Mouse (Mus musculus): Measurements from ENCODE around the gene Slc7a15. TPM values are rescaled to one million over a fixed set of nuclear protein-coding genes. Genes with fewer than 3 reads are reported as not detected.

Slc7a15 gene
- total and polyA plus RNA-seq, 3 experiments: not detected

DNA sequence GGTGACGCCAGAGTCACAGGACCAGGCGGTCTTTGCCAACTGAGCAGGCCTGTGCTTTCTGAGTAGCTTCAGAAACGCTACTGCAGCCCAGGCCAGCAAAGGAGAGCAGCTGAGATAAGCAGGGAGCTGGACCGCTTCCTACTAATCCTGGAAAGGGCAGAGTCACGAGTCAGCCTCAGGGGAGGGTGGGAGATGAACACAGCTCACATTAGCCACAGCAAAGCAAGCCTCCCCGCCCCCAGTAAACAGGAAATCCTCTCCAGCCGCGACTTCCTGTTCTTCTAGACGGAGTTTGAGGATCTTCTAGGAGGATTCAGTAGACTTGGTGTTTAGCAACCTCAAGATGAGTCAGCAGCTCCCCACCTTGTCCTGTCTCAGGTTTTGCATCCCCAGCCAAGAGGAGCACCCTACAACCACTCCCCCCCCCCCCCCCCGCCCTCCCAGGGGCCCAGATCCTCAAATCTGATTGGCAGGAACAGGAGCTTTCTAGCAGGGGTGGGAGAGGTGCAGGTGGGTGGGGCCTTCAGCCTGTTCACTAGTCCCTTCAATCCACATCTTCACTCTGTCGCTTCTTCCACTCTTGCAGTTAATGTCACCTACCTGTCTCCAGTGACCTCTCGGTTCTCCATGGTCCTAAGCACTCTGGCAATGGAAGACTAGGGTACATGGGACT is 77.4 kb downstream of the Slc7a15 start (continued):
- TF ChIP-seq HCFC1 (IDR thresholded peaks at IDR 0.05; ENCODE audit: low read depth, low read length) (peak; percentile 69), ELF1 (IDR thresholded peaks at IDR 0.05; ENCODE audit: low read depth, low read length) (peak; percentile 79), POLR2A (IDR thresholded peaks at IDR 0.05; ENCODE audit: control insufficient read depth in 1 of 2, insufficient read depth in 1 of 2, low read depth in 1 of 2, low read length in 2 of 2, poor library complexity in 1 of 2) (peak in 1 of 2 experiments; percentile 71; a peak in 2 of 4 replicates), POLR2AphosphoS2 (IDR thresholded peaks at IDR 0.05; ENCODE audit: low read length) (peak; percentile 44; the same call in 1 of the 2 replicates), SMC3 (IDR thresholded peaks at IDR 0.05; ENCODE audit: low read depth, low read length) (no peak), EP300 (IDR thresholded peaks at IDR 0.05; ENCODE audit: low read depth in 1 of 2, low read length in 2 of 2) (peak; percentile 66 to 79), RAD21 (IDR thresholded peaks at IDR 0.05; ENCODE audit: low read depth, low read length) (no peak)

DNA sequence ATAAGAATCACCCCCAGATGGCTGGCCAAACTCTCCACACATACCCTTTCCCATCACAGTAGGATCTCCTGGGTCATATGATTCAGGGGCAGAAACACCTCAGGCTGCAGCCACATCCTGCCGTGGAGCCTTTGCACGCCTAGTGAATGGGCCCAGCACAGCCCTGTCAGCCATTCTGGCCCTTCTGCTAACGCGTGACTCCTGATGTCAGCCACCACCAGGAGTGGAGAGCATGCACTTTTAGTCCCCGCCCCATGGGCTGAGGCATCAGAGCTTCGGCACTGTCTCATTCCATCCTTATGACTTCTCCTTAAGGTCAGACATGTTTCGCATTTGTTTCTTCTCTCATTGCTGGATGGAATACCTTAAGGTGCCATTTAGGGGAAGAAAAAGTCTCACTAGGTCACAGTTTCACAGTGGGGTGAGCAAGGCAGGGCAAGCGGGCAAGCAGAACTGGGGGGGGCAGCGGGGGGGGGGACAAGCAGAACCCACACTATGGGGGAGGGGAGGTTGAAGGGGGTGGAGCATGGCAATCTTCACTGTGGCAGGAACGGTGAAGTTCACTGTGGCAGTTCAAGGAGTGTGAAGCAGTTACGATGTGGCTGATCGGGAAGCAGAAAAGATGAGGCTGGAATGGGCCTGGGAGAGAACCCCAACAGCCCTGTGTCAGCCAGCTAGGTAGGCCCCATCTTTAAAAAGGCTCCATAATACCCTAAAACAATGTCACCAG is 79.3 kb downstream of the Slc7a15 start:
- no peak overlapping the region for H3K4me3 ChIP-seq (ENCODE audit: control insufficient read depth in 1 of 2, insufficient read depth in 1 of 2, low read depth in 2 of 2, low read length in 2 of 2)
- TF ChIP-seq MYB (IDR thresholded peaks at IDR 0.05; ENCODE audit: low read depth, low read length) (no peak), BHLHE40 (IDR thresholded peaks at IDR 0.05; ENCODE audit: borderline replicate concordance, low read depth, low read length) (no peak), CTCF (IDR thresholded peaks at IDR 0.05 in 2 of 3, conservative IDR thresholded peaks at IDR 0.05 in 1 of 3; ENCODE audit: control insufficient read depth in 1 of 3, insufficient read depth in 1 of 3, low read depth in 2 of 3, low read length in 3 of 3, poor library complexity in 1 of 3, severe bottlenecking in 1 of 3) (no peak), GABPA (IDR thresholded peaks at IDR 0.05; ENCODE audit: low read depth, low read length) (no peak), CHD2 (IDR thresholded peaks at IDR 0.05; ENCODE audit: low read length) (no peak), POLR2AphosphoS5 (IDR thresholded peaks at IDR 0.05; ENCODE audit: borderline replicate concordance, low read depth, low read length) (no peak), MYC (IDR thresholded peaks at IDR 0.05; ENCODE audit: low read depth, low read length) (no peak), ZC3H11A (IDR thresholded peaks at IDR 0.05; ENCODE audit: low read depth, low read length) (no peak), USF1 (IDR thresholded peaks at IDR 0.05; ENCODE audit: low read depth, low read length) (no peak)

More for the DNA sequence above, 79.3 kb downstream of the Slc7a15 start:
- H3K9me3 ChIP-seq (replicated peaks; ENCODE audit: insufficient read depth, low read length): no peaks in the 10 kb centered on the region
- H3K36me3 ChIP-seq (ENCODE audit: control insufficient read depth in 1 of 2, insufficient read depth in 2 of 2, low read length in 2 of 2): peaks cover 0 to 10% of the 10 kb centered on the region in 2 experiments; a peak in 2 of 4 replicates
- peaks cover 4 to 17% of the 10 kb centered on the region in 2 experiments; a peak in 3 of 4 replicates for H3K4me1 ChIP-seq (ENCODE audit: control insufficient read depth in 1 of 2, insufficient read depth in 2 of 2, low read length in 2 of 2)
- no peak overlapping the region for H3K9ac ChIP-seq (ENCODE audit: control insufficient read depth, low read depth, low read length, poor library complexity, severe bottlenecking)
- no peak for DNase-seq (ENCODE audit: low read depth, low spot score)
- no peaks in the 10 kb centered on the region; a peak in 1 of 4 replicates for H3K27me3 ChIP-seq (ENCODE audit: control insufficient read depth in 1 of 2, insufficient read depth in 2 of 2, low read length in 2 of 2)
- H3K27ac ChIP-seq (ENCODE audit: control insufficient read depth, low read depth, low read length): no peak overlapping the region
- no peaks in the 10 kb centered on the region for H3K79me2 ChIP-seq (ENCODE audit: control insufficient read depth, insufficient read depth, low read length, poor library complexity)

All from MEL (cell line).